Mouse (Mus musculus) ES-E14 (cell line): ENCODE measurements around the gene Tshz2.

Experiments
- CHD2 ChIP-seq: IDR thresholded peaks from 2 replicates; pipeline ENCODE4 v1.6.1; 2014; ENCODE audit warnings: mild to moderate bottlenecking, low read depth, low read length, inconsistent platforms
- ZNF384 ChIP-seq: IDR thresholded peaks from 2 replicates; pipeline ENCODE4 v1.6.1; 2012; ENCODE audit warnings: low read depth, low read length, inconsistent platforms

- no peak for TF ChIP-seq ZNF384
- no peak for TF ChIP-seq CHD2
Observed at GRCm38 (mm10) chr2:170094871-170095270, 462.1 kb downstream of the Tshz2 start.
